Mouse (Mus musculus) hindbrain, postnatal 0 days (tissue): ENCODE measurements around the gene Hnrnpc. TPM values are rescaled to one million over a fixed set of nuclear protein-coding genes. Genes with fewer than 3 reads are reported as not detected.

Experiments used
- ATAC-seq: fragments of 200-750 bp; cut with Nextera tagmentation; 2 replicates; pipeline ENCODE4 v1.8.0; 2017; ENCODE audit warnings: mild to moderate bottlenecking, moderate TSS enrichment, moderate library complexity
- DNase-seq: peaks from one replicate; pipeline ENCODE4 v3.0.0-alpha.2; 2015; ENCODE audit warnings: low spot score
- H3K27ac ChIP-seq: fragments of 300-500 bp; sonication (generic); 2 replicates; pipeline ENCODE4 v1.5.1; 2014; ENCODE audit warnings: mild to moderate bottlenecking
- H3K27me3 ChIP-seq: fragments of 300-500 bp; sonication (generic); 2 replicates; pipeline ENCODE4 v1.6.1; 2014; ENCODE audit warnings: low read length, mixed read lengths; ENCODE audit not compliant: insufficient read depth
- H3K36me3 ChIP-seq: fragments of 300-500 bp; sonication (generic); 2 replicates; pipeline ENCODE4 v1.6.1; 2014; ENCODE audit warnings: low read length, mixed read lengths; ENCODE audit not compliant: insufficient read depth
- H3K4me1 ChIP-seq: fragments of 300-500 bp; sonication (generic); 2 replicates; pipeline ENCODE4 v1.6.1; 2014; ENCODE audit warnings: antibody characterized with exemption, low read length, mixed read lengths; ENCODE audit not compliant: insufficient read depth
- H3K4me2 ChIP-seq: fragments of 300-500 bp; sonication (generic); 2 replicates; pipeline ENCODE4 v1.6.1; 2014; ENCODE audit warnings: low read depth, mild to moderate bottlenecking, low read length, moderate library complexity, mixed read lengths
- H3K4me3 ChIP-seq: fragments of 300-500 bp; sonication (generic); 2 replicates; pipeline ENCODE4 v1.5.1; 2014; ENCODE audit warnings: low read length
- H3K9ac ChIP-seq: fragments of 300-500 bp; sonication (generic); replicated peaks from 2 replicates; pipeline ENCODE4 v1.6.1; 2014; ENCODE audit warnings: mild to moderate bottlenecking, low read length, moderate library complexity, mixed read lengths
- H3K9me3 ChIP-seq: fragments of 300-500 bp; sonication (generic); 2 replicates; pipeline ENCODE4 v1.6.1; 2016; ENCODE audit warnings: low read length, mixed read lengths
- CTCF ChIP-seq: IDR thresholded peaks from 2 replicates; pipeline ENCODE4 v1.5.1; 2016; ENCODE audit warnings: antibody characterized with exemption, control low read depth, low read depth
- WGBS: fragments of 180-500 bp; shearing (Covaris S2); extraction: QIAGEN DNeasy Blood & Tissue Kit; methylation state at CpG from one replicate; pipeline ENCODE4 v1.1.7; 2014; 5-methylcytosine and 5-hydroxymethylcytosine counted together
- polyA plus RNA-seq: library from polyadenylated mRNA; unstranded; fragments of >200 nt; fragmentation: Nextera tagmentation; extraction: Ambion mirVana; gene quantifications from 2 replicates; pipeline ENCODE4 v1.2.1, GENCODE M21; 2015
- total RNA-seq: library from RNA; depleted of rRNA; stranded (reverse); fragments of >200 nt; gene quantifications from 2 replicates; pipeline ENCODE4 v1.2.3, GENCODE M21; 2014

Hnrnpc gene
- total and polyA plus RNA-seq, 2 experiments from 2014 or later: 78.6 to 285 TPM

- ATAC-seq (peak; percentile 88), DNase-seq (peak; percentile 71)
- peak; percentile 25 for TF ChIP-seq CTCF
- peak overlapping the region; percentile 82 for H3K4me2 ChIP-seq
- H3K27ac ChIP-seq: peak overlapping the region; percentile 79
- H3K4me1 ChIP-seq: no peaks in the 10 kb centered on the region
- H3K4me3 ChIP-seq: peak overlapping the region; percentile 48
- no peaks in the 10 kb centered on the region for H3K36me3 ChIP-seq
- 2% methylated on average over 35 of the region's 38 CpGs for WGBS
- no peaks in the 10 kb centered on the region for H3K27me3 ChIP-seq
- H3K9ac ChIP-seq: peak overlapping the region; percentile 71
- H3K9me3 ChIP-seq: no peaks in the 10 kb centered on the region
Observed at GRCm38 (mm10) chr14:52118823-52119608, 15.2 kb upstream of the Hnrnpc start.

GRCm38 (mm10) chr14:52118456-52118822 lies 14.6 kb upstream of the Hnrnpc start:
- H3K9ac ChIP-seq: peak overlapping the region; percentile 71
- ATAC-seq (peak; percentile 8; the same call in 1 of the 2 replicates), DNase-seq (peak; percentile 43)
- H3K36me3 ChIP-seq: no peaks in the 10 kb centered on the region
- WGBS: 16% methylated on average over 8 of the region's 8 CpGs
- no peak for TF ChIP-seq CTCF
- peak overlapping the region; percentile 82 for H3K4me2 ChIP-seq
- no peaks in the 10 kb centered on the region for H3K4me1 ChIP-seq
- peak overlapping the region; percentile 79 for H3K27ac ChIP-seq
- H3K9me3 ChIP-seq: no peaks in the 10 kb centered on the region
- peak overlapping the region; percentile 48 for H3K4me3 ChIP-seq
- H3K27me3 ChIP-seq: no peaks in the 10 kb centered on the region

- Histone ChIP-seq H3K27ac (no peak overlapping the region), H3K36me3 (no peaks in the 10 kb centered on the region), H3K4me3 (no peak overlapping the region), H3K4me1 (no peaks in the 10 kb centered on the region), H3K4me2 (no peak overlapping the region), H3K27me3 (no peaks in the 10 kb centered on the region), H3K9ac (no peak overlapping the region), H3K9me3 (no peaks in the 10 kb centered on the region)
- 97% methylated on average over 5 of the region's 5 CpGs for WGBS
- ATAC-seq: no peak
- TF ChIP-seq CTCF: no peak
- DNase-seq: no peak
Observed at GRCm38 (mm10) chr14:52117241-52117640, 13.4 kb upstream of the Hnrnpc start.

GRCm38 (mm10) chr14:52114101-52114500 lies 10.3 kb upstream of the Hnrnpc start:
- H3K36me3 ChIP-seq: no peaks in the 10 kb centered on the region
- H3K9me3 ChIP-seq: no peaks in the 10 kb centered on the region
- no peak overlapping the region for H3K4me2 ChIP-seq
- no peak for TF ChIP-seq CTCF
- H3K27me3 ChIP-seq: no peaks in the 10 kb centered on the region
- no peak overlapping the region for H3K9ac ChIP-seq
- ATAC-seq (no peak), DNase-seq (no peak)
- no peak overlapping the region for H3K4me3 ChIP-seq
- no peak overlapping the region for H3K27ac ChIP-seq
- no peaks in the 10 kb centered on the region for H3K4me1 ChIP-seq
- WGBS: 85% methylated on average over 1 of the region's 1 CpGs

GRCm38 (mm10) chr14:52110346-52110745 lies 6.5 kb upstream of the Hnrnpc start, which contains the start of gene Rpgrip1:
TSS of gene Rpgrip1 (plus strand) at chr14:52110704.
- Histone ChIP-seq H3K9ac (no peak within 1 kb of the TSS), H3K36me3 (no peaks in the 10 kb centered on the region), H3K4me2 (no peak within 1 kb of the TSS), H3K9me3 (no peaks in the 10 kb centered on the region), H3K27ac (no peak within 1 kb of the TSS), H3K4me3 (no peak within 1 kb of the TSS), H3K4me1 (no peaks in the 10 kb centered on the region), H3K27me3 (no peaks in the 10 kb centered on the region)
- ATAC-seq (no peak), DNase-seq (no peak)
- WGBS: 84% methylated on average over 4 of the region's 4 CpGs
- no peak for TF ChIP-seq CTCF

GRCm38 (mm10) chr14:52108025-52108424 lies 4.2 kb upstream of the Hnrnpc start:
- no peak overlapping the region for H3K4me3 ChIP-seq
- no peaks in the 10 kb centered on the region for H3K27me3 ChIP-seq
- no peak for DNase-seq
- H3K36me3 ChIP-seq: no peaks in the 10 kb centered on the region
- ATAC-seq: no peak
- H3K4me1 ChIP-seq: no peaks in the 10 kb centered on the region
- H3K9me3 ChIP-seq: no peaks in the 10 kb centered on the region
- WGBS: 82% methylated on average over 2 of the region's 2 CpGs
- H3K27ac ChIP-seq: no peak overlapping the region
- no peak overlapping the region for H3K4me2 ChIP-seq
- no peak overlapping the region for H3K9ac ChIP-seq
- no peak for TF ChIP-seq CTCF

- no peaks in the 10 kb centered on the region for H3K27me3 ChIP-seq
- H3K9ac ChIP-seq: no peak overlapping the region
- H3K4me3 ChIP-seq: no peak overlapping the region
- no peaks in the 10 kb centered on the region for H3K4me1 ChIP-seq
- no peak for TF ChIP-seq CTCF
- 14% methylated on average over 10 of the region's 10 CpGs for WGBS
- ATAC-seq: no peak
- peak overlapping the region; percentile 72; the same call in 1 of the 2 replicates for H3K27ac ChIP-seq
- no peaks in the 10 kb centered on the region for H3K9me3 ChIP-seq
- H3K36me3 ChIP-seq: no peaks in the 10 kb centered on the region
- DNase-seq: peak; percentile 65
- H3K4me2 ChIP-seq: 0 out of 2 replicates have a peak overlapping the region, but pooled peaks have one; percentile 10
Observed at GRCm38 (mm10) chr14:52106741-52107140, 2.9 kb upstream of the Hnrnpc start.
